Mouse (Mus musculus) adrenal gland, postnatal 25 days (tissue): ENCODE results near the gene Phrf1. TPM values are rescaled to one million over a fixed set of nuclear protein-coding genes. Genes with fewer than 3 reads are reported as not detected.
A peak's percentile ranks its signal among the peaks of the same experiment; 100 is the strongest.

Experiments
- DNase-seq: peaks from one replicate; pipeline ENCODE4 v3.0.0; 2021; ENCODE audit warnings: mixed read lengths
- long read RNA-seq: library from polyadenylated mRNA; stranded (forward); transcript quantifications from one replicate; pipeline ENCODE4 v2.0.0, GENCODE M21; 2021
- total RNA-seq: library from RNA; stranded (reverse); gene quantifications from 2 replicates; pipeline ENCODE4 v1.2.3, GENCODE M21; 2021

The Phrf1 gene
- total RNA-seq, result 83.3 and 83.9 TPM in 2 replicates
- long read RNA-seq, partial matches to known transcripts, result 10 of 15 reads
- long read RNA-seq, other reads (novel, unspliced or antisense), result 4 of 15 reads

GRCm38 (mm10) chr7:141228279-141229067, at the start of gene Phrf1:
TSS of gene Phrf1 (plus strand) at chr7:141228784.
- DNase-seq, result peak; percentile 95

GRCm38 (mm10) chr7:141188194-141188593, 40.4 kb upstream of the Phrf1 start:
- no peak for DNase-seq

- DNase-seq, result no peak
Observed at GRCm38 (mm10) chr7:141188733-141189132, 39.9 kb upstream of the Phrf1 start.

GRCm38 (mm10) chr7:141190220-141190619, 38.4 kb upstream of the Phrf1 start:
- DNase-seq, result no peak

GRCm38 (mm10) chr7:141191036-141191435, 37.5 kb upstream of the Phrf1 start:
- DNase-seq, result no peak

- DNase-seq, result no peak
Observed at GRCm38 (mm10) chr7:141191796-141192685, 36.5 kb upstream of the Phrf1 start.

- no peak for DNase-seq
Observed at GRCm38 (mm10) chr7:141192776-141193347, 35.7 kb upstream of the Phrf1 start.

GRCm38 (mm10) chr7:141193348-141193856, 35.2 kb upstream of the Phrf1 start:
- peak; percentile 64 for DNase-seq

- peak; percentile 98 for DNase-seq
Observed at GRCm38 (mm10) chr7:141193948-141194347, 34.6 kb upstream of the Phrf1 start, which contains the start of the genes Hras and Lrrc56. TSS of gene Hras (minus strand) at chr7:141194005. TSS of gene Lrrc56 (plus strand) at chr7:141194157.

GRCm38 (mm10) chr7:141194409-141194808, 34.2 kb upstream of the Phrf1 start:
- DNase-seq, result no peak

GRCm38 (mm10) chr7:141194830-141195229, 33.8 kb upstream of the Phrf1 start:
- peak; percentile 91 for DNase-seq

GRCm38 (mm10) chr7:141195754-141196153, 32.8 kb upstream of the Phrf1 start:
- no peak for DNase-seq

- no peak for DNase-seq
Observed at GRCm38 (mm10) chr7:141196619-141197282, 31.8 kb upstream of the Phrf1 start.

- DNase-seq, result no peak
Observed at GRCm38 (mm10) chr7:141198121-141198520, 30.5 kb upstream of the Phrf1 start.

- DNase-seq, result no peak
Observed at GRCm38 (mm10) chr7:141204546-141204945, 24.0 kb upstream of the Phrf1 start.

- DNase-seq, result no peak
Observed at GRCm38 (mm10) chr7:141205504-141205903, 23.1 kb upstream of the Phrf1 start.

GRCm38 (mm10) chr7:141206182-141206937, 22.2 kb upstream of the Phrf1 start:
- no peak for DNase-seq

GRCm38 (mm10) chr7:141209526-141209925, 19.1 kb upstream of the Phrf1 start:
- no peak for DNase-seq

GRCm38 (mm10) chr7:141210137-141210536, 18.4 kb upstream of the Phrf1 start:
- DNase-seq, result no peak

- no peak for DNase-seq
Observed at GRCm38 (mm10) chr7:141210606-141211131, 17.9 kb upstream of the Phrf1 start.

GRCm38 (mm10) chr7:141213133-141213532, 15.5 kb upstream of the Phrf1 start:
- no peak for DNase-seq
